Mouse (Mus musculus): ENCODE measurements around the gene Ttll11. TPM values are rescaled to one million over a fixed set of nuclear protein-coding genes. Genes with fewer than 3 reads are reported as not detected.

Gene Ttll11
- polyA plus RNA-seq, 1 experiment from 2014 or later = 0.44 TPM

GRCm38 (mm10) chr2:36009386-36009785 lies 29.7 kb upstream of the Ttll11 start:
- Histone ChIP-seq H3K9me3 (ENCODE audit: control insufficient read depth) (no peaks in the 10 kb centered on the region), H3K4me3 (ENCODE audit: low read depth, low read length) (no peak overlapping the region), H3K4me2 (replicated peaks; ENCODE audit: low read depth) (no peak overlapping the region), H3K4me1 (replicated peaks; ENCODE audit: control insufficient read depth, insufficient read depth, low read length) (0 out of 2 replicates have a peak, but pooled peaks cover 3% of the 10 kb centered on the region), H3K27ac (ENCODE audit: low read depth, low read length) (no peak overlapping the region), H3K27me3 (replicated peaks; ENCODE audit: control insufficient read depth, insufficient read depth, low read length) (peaks cover 16% of the 10 kb centered on the region; the same call in 1 of the 2 replicates), H3K36me3 (ENCODE audit: control insufficient read depth, insufficient read depth) (no peaks in the 10 kb centered on the region), H3K9ac (ENCODE audit: low read depth, low read length) (no peak overlapping the region)
- ATAC-seq = no peak
- WGBS = 22% methylated on average over 4 of the region's 4 CpGs
- TF ChIP-seq CTCF (IDR thresholded peaks at IDR 0.05; ENCODE audit: low read depth) = peak; percentile 94

- Histone ChIP-seq H3K4me2 (replicated peaks; ENCODE audit: low read depth) (no peak overlapping the region), H3K36me3 (ENCODE audit: control insufficient read depth, insufficient read depth) (no peaks in the 10 kb centered on the region), H3K27me3 (replicated peaks; ENCODE audit: control insufficient read depth, insufficient read depth, low read length) (peaks cover 16% of the 10 kb centered on the region; the same call in 1 of the 2 replicates), H3K9me3 (ENCODE audit: control insufficient read depth) (no peaks in the 10 kb centered on the region), H3K4me3 (ENCODE audit: low read depth, low read length) (no peak overlapping the region), H3K4me1 (replicated peaks; ENCODE audit: control insufficient read depth, insufficient read depth, low read length) (0 out of 2 replicates have a peak, but pooled peaks cover 3% of the 10 kb centered on the region), H3K27ac (ENCODE audit: low read depth, low read length) (no peak overlapping the region), H3K9ac (ENCODE audit: low read depth, low read length) (no peak overlapping the region)
- 13% methylated on average over 1 of the region's 1 CpGs for WGBS
- no peak for ATAC-seq
- TF ChIP-seq CTCF (IDR thresholded peaks at IDR 0.05; ENCODE audit: low read depth) = peak; percentile 85
Observed at GRCm38 (mm10) chr2:36008071-36008470, 28.4 kb upstream of the Ttll11 start.

- no peak overlapping the region for H3K27ac ChIP-seq (ENCODE audit: low read depth, low read length)
- H3K27me3 ChIP-seq (replicated peaks; ENCODE audit: control insufficient read depth, insufficient read depth, low read length) = no peaks in the 10 kb centered on the region
- H3K36me3 ChIP-seq (ENCODE audit: control insufficient read depth, insufficient read depth) = no peaks in the 10 kb centered on the region
- no peak for TF ChIP-seq CTCF (IDR thresholded peaks at IDR 0.05; ENCODE audit: low read depth)
- no peak for ATAC-seq
- no peaks in the 10 kb centered on the region for H3K4me1 ChIP-seq (replicated peaks; ENCODE audit: control insufficient read depth, insufficient read depth, low read length)
- WGBS = 43% methylated on average over 6 of the region's 6 CpGs
- no peak overlapping the region for H3K9ac ChIP-seq (ENCODE audit: low read depth, low read length)
- no peak overlapping the region for H3K4me2 ChIP-seq (replicated peaks; ENCODE audit: low read depth)
- H3K4me3 ChIP-seq (ENCODE audit: low read depth, low read length) = no peak overlapping the region
- no peaks in the 10 kb centered on the region for H3K9me3 ChIP-seq (ENCODE audit: control insufficient read depth)
Observed at GRCm38 (mm10) chr2:36002188-36002587, 22.5 kb upstream of the Ttll11 start.

- H3K36me3 ChIP-seq (ENCODE audit: control insufficient read depth, insufficient read depth) = no peaks in the 10 kb centered on the region
- WGBS = 24% methylated on average over 1 of the region's 1 CpGs
- no peak overlapping the region for H3K9ac ChIP-seq (ENCODE audit: low read depth, low read length)
- no peak overlapping the region for H3K4me3 ChIP-seq (ENCODE audit: low read depth, low read length)
- no peaks in the 10 kb centered on the region for H3K4me1 ChIP-seq (replicated peaks; ENCODE audit: control insufficient read depth, insufficient read depth, low read length)
- ATAC-seq = no peak
- TF ChIP-seq CTCF (IDR thresholded peaks at IDR 0.05; ENCODE audit: low read depth) = no peak
- no peak overlapping the region for H3K27ac ChIP-seq (ENCODE audit: low read depth, low read length)
- no peak overlapping the region for H3K4me2 ChIP-seq (replicated peaks; ENCODE audit: low read depth)
- H3K27me3 ChIP-seq (replicated peaks; ENCODE audit: control insufficient read depth, insufficient read depth, low read length) = no peaks in the 10 kb centered on the region
- no peaks in the 10 kb centered on the region for H3K9me3 ChIP-seq (ENCODE audit: control insufficient read depth)
Observed at GRCm38 (mm10) chr2:36000390-36000789, 20.7 kb upstream of the Ttll11 start.

- Histone ChIP-seq H3K9ac (ENCODE audit: low read depth, low read length) (no peak overlapping the region), H3K9me3 (ENCODE audit: control insufficient read depth) (no peaks in the 10 kb centered on the region), H3K4me3 (ENCODE audit: low read depth, low read length) (no peak overlapping the region), H3K27ac (ENCODE audit: low read depth, low read length) (no peak overlapping the region), H3K27me3 (replicated peaks; ENCODE audit: control insufficient read depth, insufficient read depth, low read length) (no peaks in the 10 kb centered on the region), H3K4me2 (replicated peaks; ENCODE audit: low read depth) (no peak overlapping the region), H3K4me1 (replicated peaks; ENCODE audit: control insufficient read depth, insufficient read depth, low read length) (no peaks in the 10 kb centered on the region), H3K36me3 (ENCODE audit: control insufficient read depth, insufficient read depth) (no peaks in the 10 kb centered on the region)
- ATAC-seq = no peak
- TF ChIP-seq CTCF (IDR thresholded peaks at IDR 0.05; ENCODE audit: low read depth) = no peak
Observed at GRCm38 (mm10) chr2:35999212-35999611, 19.5 kb upstream of the Ttll11 start.

DNA sequence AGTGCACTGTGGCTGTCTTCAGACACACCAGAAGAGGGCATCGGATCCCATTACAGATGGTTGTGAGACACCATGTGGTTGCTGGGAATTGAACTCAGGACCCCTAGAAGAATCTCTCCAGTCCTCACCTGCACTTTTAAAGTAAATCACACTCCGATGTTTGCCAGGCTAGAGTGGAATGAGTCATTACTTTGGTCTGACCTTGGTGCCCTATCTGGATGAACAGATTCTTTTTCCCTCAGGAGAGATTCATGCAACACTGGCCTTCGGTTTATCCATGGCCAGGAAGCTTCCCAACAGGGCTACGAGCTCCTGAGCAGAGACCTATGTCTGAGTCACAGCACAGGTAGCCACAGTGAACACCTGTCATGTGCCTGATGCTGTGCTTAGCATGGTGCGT lies 18.7 kb upstream of the Ttll11 start:
- WGBS = 80% methylated on average over 5 of the region's 5 CpGs
- H3K4me2 ChIP-seq (replicated peaks; ENCODE audit: low read depth) = no peak overlapping the region
- no peak for TF ChIP-seq CTCF (IDR thresholded peaks at IDR 0.05; ENCODE audit: low read depth)

GRCm38 (mm10) chr2:35996753-35997152 lies 17.0 kb upstream of the Ttll11 start:
- Histone ChIP-seq H3K27me3 (replicated peaks; ENCODE audit: control insufficient read depth, insufficient read depth, low read length) (no peaks in the 10 kb centered on the region), H3K27ac (ENCODE audit: low read depth, low read length) (no peak overlapping the region), H3K4me3 (ENCODE audit: low read depth, low read length) (no peak overlapping the region), H3K4me1 (replicated peaks; ENCODE audit: control insufficient read depth, insufficient read depth, low read length) (no peaks in the 10 kb centered on the region), H3K9me3 (ENCODE audit: control insufficient read depth) (no peaks in the 10 kb centered on the region), H3K9ac (ENCODE audit: low read depth, low read length) (no peak overlapping the region), H3K4me2 (replicated peaks; ENCODE audit: low read depth) (no peak overlapping the region), H3K36me3 (ENCODE audit: control insufficient read depth, insufficient read depth) (no peaks in the 10 kb centered on the region)
- 80% methylated on average over 2 of the region's 2 CpGs for WGBS
- no peak for ATAC-seq
- no peak for TF ChIP-seq CTCF (IDR thresholded peaks at IDR 0.05; ENCODE audit: low read depth)

More for the DNA sequence above, 18.7 kb upstream of the Ttll11 start:
- Histone ChIP-seq H3K9me3 (ENCODE audit: control insufficient read depth) (no peaks in the 10 kb centered on the region), H3K9ac (ENCODE audit: low read depth, low read length) (no peak overlapping the region), H3K4me1 (replicated peaks; ENCODE audit: control insufficient read depth, insufficient read depth, low read length) (no peaks in the 10 kb centered on the region), H3K36me3 (ENCODE audit: control insufficient read depth, insufficient read depth) (no peaks in the 10 kb centered on the region), H3K27ac (ENCODE audit: low read depth, low read length) (no peak overlapping the region), H3K4me3 (ENCODE audit: low read depth, low read length) (no peak overlapping the region), H3K27me3 (replicated peaks; ENCODE audit: control insufficient read depth, insufficient read depth, low read length) (no peaks in the 10 kb centered on the region)
- ATAC-seq = no peak
